Comparison of ENCODE assay signal across 22 mouse cellular contexts in the genomic region with DNA sequence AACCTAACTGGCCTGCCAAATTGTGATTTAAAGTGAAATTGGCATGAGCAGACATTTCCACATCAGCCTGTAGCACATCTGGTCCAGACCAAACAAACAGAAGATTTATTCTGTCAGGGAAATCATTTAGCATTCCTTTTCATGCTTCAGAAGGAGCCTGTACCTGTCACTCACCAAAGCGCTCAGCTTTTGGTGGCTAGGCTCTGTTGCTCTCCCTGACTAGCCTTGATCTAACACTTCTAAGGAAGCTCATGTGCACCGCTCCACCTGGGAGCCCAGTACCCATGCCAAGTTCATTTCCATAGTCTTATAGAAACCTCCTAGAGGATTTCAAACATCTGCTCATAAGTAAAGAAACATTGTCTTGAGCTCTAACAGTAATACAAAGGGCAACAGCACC.
"Had no signal": no experiment of that assay in that cellular context is flagged by ENCODE, and none has a peak within 500 bp of the region (broad histone marks: within the 10 kb centered on the region; RNA-seq: fewer than 3 reads in every experiment).

No protein-coding gene starts in this region.

- H3K27me3 ChIP-seq: limb, embryonic 13.5 days; liver, embryonic 12.5 days; liver, embryonic 15.5 days; lung, embryonic 15.5 days had no signal

- DNase-seq: kidney, adult 2 months; kidney, postnatal 25 days; layer of hippocampus, adult 9-11 months; liver; lung, adult 18-20 months; lung, postnatal 10 days; lung, postnatal 4 days; right cerebral cortex, adult 18-20 months; right cerebral cortex, postnatal 14 days; right cerebral cortex, postnatal 4 days; thymus, adult 2 months; thymus, postnatal 14 days; thymus, postnatal 4 days had no signal

- H3K4me3 ChIP-seq: layer of hippocampus, adult 2 months; limb, embryonic 10.5 days; limb, embryonic 13.5 days; liver, embryonic 12.5 days; liver, embryonic 15.5 days; lung, embryonic 15.5 days had no signal

- H3K9me3 ChIP-seq: limb, embryonic 10.5 days; limb, embryonic 13.5 days; liver, embryonic 12.5 days; liver, embryonic 15.5 days; lung, embryonic 15.5 days had no signal

- H3K27ac ChIP-seq: kidney, postnatal 0 days; layer of hippocampus, adult 2 months; limb, embryonic 10.5 days; limb, embryonic 13.5 days; liver, embryonic 12.5 days; liver, embryonic 15.5 days; lung, embryonic 15.5 days; stomach, postnatal 0 days had no signal

- H3K36me3 ChIP-seq: limb, embryonic 10.5 days; limb, embryonic 13.5 days; liver, embryonic 12.5 days; liver, embryonic 15.5 days; lung, embryonic 15.5 days had no signal

- H3K4me1 ChIP-seq: limb, embryonic 10.5 days; limb, embryonic 13.5 days; liver, embryonic 12.5 days; liver, embryonic 15.5 days; lung, embryonic 15.5 days had no signal

- H3K9ac ChIP-seq: limb, embryonic 13.5 days; liver, embryonic 12.5 days; liver, embryonic 15.5 days; lung, embryonic 15.5 days had no signal

- ATAC-seq: intestine, postnatal 0 days; liver, embryonic 12.5 days had no signal

- H3K4me2 ChIP-seq: limb, embryonic 13.5 days; liver, embryonic 12.5 days; liver, embryonic 15.5 days; lung, embryonic 15.5 days had no signal
